In the genomic region with DNA sequence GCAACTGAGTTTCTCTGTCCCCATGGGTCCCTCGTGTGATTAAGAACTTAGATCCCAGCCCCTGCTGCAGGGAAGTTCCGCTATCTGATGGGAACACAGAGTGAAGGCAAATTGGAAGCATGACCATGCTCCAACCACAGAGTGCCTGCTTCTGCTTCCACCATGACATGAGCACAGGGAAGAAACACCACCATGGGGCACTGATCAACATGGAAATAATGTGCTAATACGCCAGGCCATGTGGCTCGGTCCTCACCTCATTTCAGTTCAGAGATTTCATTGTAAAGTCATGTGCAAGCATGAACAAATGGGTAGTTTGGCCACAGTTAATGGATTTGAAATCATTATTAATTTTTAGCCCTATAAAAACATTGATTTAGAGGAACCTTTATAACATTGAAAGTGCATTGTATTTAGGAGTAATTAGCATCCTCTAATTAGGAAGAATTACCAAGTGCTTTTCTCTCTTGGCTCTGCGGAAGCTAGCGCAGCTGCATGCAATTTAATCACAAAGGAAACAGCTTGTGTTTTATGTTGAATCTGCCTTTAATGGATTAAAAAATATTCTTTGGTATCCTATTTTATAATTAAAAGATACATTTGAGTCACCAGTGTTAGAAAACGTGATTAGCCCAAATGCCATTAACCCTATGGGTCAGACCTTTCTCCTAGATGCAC, we compare ENCODE assay signal across 26 mouse cellular contexts.
DNase-seq lines count a peak whose midpoint lies in the region; ATAC-seq and TF ChIP-seq lines count a peak whose summit lies in the region.
"Had no signal": no experiment of that assay in that cellular context is flagged by ENCODE, and none has a peak within 500 bp of the region (broad histone marks: within the 10 kb centered on the region; RNA-seq: fewer than 3 reads in every experiment).

No protein-coding gene starts in this region.

- H3K27me3 ChIP-seq in forebrain, postnatal 0 days (ENCODE audit: insufficient read depth, low read length) = no peaks in the 10 kb centered on the region
- H3K27me3 ChIP-seq: heart, embryonic 13.5 days; intestine, embryonic 15.5 days; liver, embryonic 12.5 days; midbrain, embryonic 15.5 days had no signal

- H3K27ac ChIP-seq in layer of hippocampus, adult 2 months = peak overlapping the region; percentile 59
- peak overlapping the region; percentile 72 for H3K27ac ChIP-seq in forebrain, postnatal 0 days (ENCODE audit: low read depth, low read length)
- H3K27ac ChIP-seq: heart, embryonic 13.5 days; hindbrain, embryonic 10.5 days; hindbrain, postnatal 0 days; intestine, embryonic 15.5 days; kidney, postnatal 0 days; liver, embryonic 12.5 days; midbrain, embryonic 15.5 days had no signal

- 0 out of 2 replicates have a peak overlapping the region, but pooled peaks have one; percentile 10 for H3K4me2 ChIP-seq in forebrain, postnatal 0 days (ENCODE audit: low read depth)
- H3K4me2 ChIP-seq: heart, embryonic 13.5 days; intestine, embryonic 15.5 days; liver, embryonic 12.5 days; midbrain, embryonic 15.5 days had no signal

- 38% methylated on average over 7 of the region's 7 CpGs for WGBS in forebrain, postnatal 0 days

- TF ChIP-seq POLR2A in brain, embryonic 14.5 days (IDR thresholded peaks at IDR 0.05; ENCODE audit: borderline replicate concordance, extremely low read depth, insufficient read depth, insufficient read length, poor library complexity, severe bottlenecking) = no peak

- DNase-seq in layer of hippocampus, adult 2 months (ENCODE audit: low spot score in 2 of 2) = peak in 1 of 2 experiments; percentile 48
- no peak for DNase-seq in layer of hippocampus, postnatal 36 days
- DNase-seq in brain, adult 2 months (ENCODE audit: low read depth, low spot score) = peak; percentile 43
- peak; percentile 79 for DNase-seq in brain, embryonic 14.5 days (ENCODE audit: low read depth)
- DNase-seq in forebrain, postnatal 0 days = peak; percentile 64
- no peak for DNase-seq in lung, postnatal 10 days
- no peak for DNase-seq in kidney, postnatal 10 days
- DNase-seq: adrenal gland, postnatal 25 days; B cell, adult 2 months; cerebellum, adult 11 months; cerebellum, adult 9-10 months; cerebellum, postnatal 36 days; heart, postnatal 10 days; kidney, adult 2 months; left cerebral cortex, postnatal 4 days; liver, postnatal 0 days; lung, postnatal 4 days; thymus, adult 2 months; thymus, postnatal 36 days had no signal

- no peaks in the 10 kb centered on the region for H3K4me1 ChIP-seq in forebrain, postnatal 0 days (ENCODE audit: insufficient read depth)
- H3K4me1 ChIP-seq: hindbrain, embryonic 10.5 days; intestine, embryonic 15.5 days; liver, embryonic 12.5 days; midbrain, embryonic 15.5 days had no signal

- H3K36me3 ChIP-seq in forebrain, postnatal 0 days (ENCODE audit: insufficient read depth) = no peaks in the 10 kb centered on the region
- H3K36me3 ChIP-seq: heart, embryonic 13.5 days; hindbrain, embryonic 10.5 days; intestine, embryonic 15.5 days; liver, embryonic 12.5 days; midbrain, embryonic 15.5 days had no signal

- no peaks in the 10 kb centered on the region for H3K9me3 ChIP-seq in forebrain, postnatal 0 days (ENCODE audit: low read length)
- H3K9me3 ChIP-seq: hindbrain, embryonic 10.5 days; intestine, embryonic 15.5 days; liver, embryonic 12.5 days; midbrain, embryonic 15.5 days had no signal

- ATAC-seq in forebrain, postnatal 0 days = peak; percentile 73
- ATAC-seq: hindbrain, postnatal 0 days; intestine, embryonic 15.5 days; liver, embryonic 12.5 days; liver, postnatal 0 days; midbrain, embryonic 15.5 days had no signal

- no peak overlapping the region for H3K9ac ChIP-seq in forebrain, postnatal 0 days
- H3K9ac ChIP-seq: heart, embryonic 13.5 days; intestine, embryonic 15.5 days; liver, embryonic 12.5 days; liver, postnatal 0 days; midbrain, embryonic 15.5 days had no signal

- H3K4me3 ChIP-seq in layer of hippocampus, adult 2 months = no peak overlapping the region
- no peak overlapping the region for H3K4me3 ChIP-seq in forebrain, postnatal 0 days (ENCODE audit: low read depth, low read length)
- H3K4me3 ChIP-seq: heart, embryonic 13.5 days; hindbrain, embryonic 10.5 days; intestine, embryonic 15.5 days; liver, embryonic 12.5 days; midbrain, embryonic 15.5 days had no signal

- no peak for TF ChIP-seq CTCF in layer of hippocampus, adult 2 months (conservative IDR thresholded peaks at IDR 0.05)
- no peak for TF ChIP-seq CTCF in brain, embryonic 14.5 days (IDR thresholded peaks at IDR 0.05; ENCODE audit: borderline replicate concordance, extremely low read depth, insufficient read depth, insufficient read length)
- TF ChIP-seq CTCF in forebrain, postnatal 0 days (IDR thresholded peaks at IDR 0.05; ENCODE audit: low read depth) = no peak

Comparison
In these comparisons a context has a peak if more than half of its experiments do, and no peak if none do; other contexts are left out.
1. DNase-seq: peak in brain, adult 2 months (single experiment), brain, embryonic 14.5 days (single experiment) and forebrain, postnatal 0 days (single experiment); none in layer of hippocampus, postnatal 36 days (0 of 2), lung, postnatal 10 days (single experiment) and kidney, postnatal 10 days (single experiment).